Mouse (Mus musculus) liver, embryonic 14.5 days (tissue): ENCODE data around the gene Gatad2b.

Source experiments
- CTCF ChIP-seq: IDR thresholded peaks from 2 replicates; pipeline ENCODE4 v1.5.1; 2016; ENCODE audit warnings: antibody characterized with exemption, low read depth, control low read depth
- EP300 ChIP-seq: IDR thresholded peaks from 2 replicates; pipeline ENCODE4 v1.6.1; 2016; ENCODE audit warnings: antibody characterized with exemption, low read depth

GRCm38 (mm10) chr3:90391941-90392340 is 99.0 kb downstream of the Gatad2b start:
- TF ChIP-seq CTCF (no peak), EP300 (no peak)
